Mouse (Mus musculus): ENCODE data around the gene Atg2a. TPM values are rescaled to one million over a fixed set of nuclear protein-coding genes. Genes with fewer than 3 reads are reported as not detected.
A peak's percentile ranks its signal among the peaks of the same experiment; 100 is the strongest.

The Atg2a gene
- polyA plus RNA-seq, 1 experiment from 2014 or later, result 10.3 TPM

GRCm38 (mm10) chr19:6278439-6279073 is 37.1 kb downstream of the Atg2a start:
- Histone ChIP-seq H3K4me3 (ENCODE audit: low read length) (peak overlapping the region; percentile 84), H3K27me3 (ENCODE audit: control insufficient read depth, insufficient read depth, low read depth, low read length) (no peaks in the 10 kb centered on the region), H3K9ac (ENCODE audit: low read length) (peak overlapping the region; percentile 77), H3K36me3 (ENCODE audit: control insufficient read depth, insufficient read depth, low read length) (peaks cover 21% of the 10 kb centered on the region), H3K9me3 (ENCODE audit: control insufficient read depth, low read length) (no peaks in the 10 kb centered on the region), H3K27ac (ENCODE audit: low read length) (peak overlapping the region; percentile 97), H3K4me2 (ENCODE audit: low read depth, low read length) (peak overlapping the region; percentile 98), H3K4me1 (replicated peaks; ENCODE audit: control insufficient read depth, insufficient read depth, low read length) (peaks cover 30% of the 10 kb centered on the region)
- ATAC-seq (ENCODE audit: low read depth), result no peak
- 18% methylated on average over 6 of the region's 6 CpGs for WGBS

DNA sequence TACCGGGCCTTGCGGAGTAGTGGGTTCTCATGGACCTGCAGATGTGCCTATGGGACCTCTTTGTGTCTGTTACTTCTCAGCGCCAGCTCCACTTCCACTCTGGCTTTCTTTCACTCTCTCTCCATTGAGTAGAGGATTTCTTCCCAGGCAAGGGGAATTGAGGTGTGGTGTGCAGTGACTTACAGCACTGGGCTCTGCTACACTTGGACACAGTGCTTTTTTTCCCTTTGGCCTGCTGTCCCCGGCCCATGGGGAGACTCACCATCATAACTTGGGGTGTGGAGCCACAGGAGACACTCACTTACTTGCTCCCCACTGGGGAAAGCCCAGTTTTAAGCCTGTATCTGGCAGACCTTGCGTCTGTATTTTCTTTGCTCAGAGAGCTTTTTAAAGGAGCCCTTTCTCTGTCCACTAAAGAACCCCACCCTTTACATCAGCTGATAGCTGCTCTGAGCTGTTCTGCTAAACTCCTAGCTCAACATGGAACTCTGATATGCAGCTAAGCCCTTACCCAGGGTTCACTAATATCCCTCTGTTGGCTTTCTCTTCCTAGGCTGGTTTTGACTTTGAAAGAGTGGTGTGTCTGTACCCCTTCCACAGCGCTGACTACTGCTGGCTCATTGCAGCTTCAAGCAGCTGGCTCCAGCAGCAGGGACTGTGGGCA is 38.1 kb downstream of the Atg2a start:
- Histone ChIP-seq H3K4me1 (replicated peaks; ENCODE audit: control insufficient read depth, insufficient read depth, low read length) (peaks cover 31% of the 10 kb centered on the region), H3K27ac (ENCODE audit: low read length) (peak overlapping the region; percentile 23; the same call in 1 of the 2 replicates), H3K9me3 (ENCODE audit: control insufficient read depth, low read length) (no peaks in the 10 kb centered on the region), H3K4me2 (ENCODE audit: low read depth, low read length) (peak overlapping the region; percentile 98), H3K4me3 (ENCODE audit: low read length) (peak overlapping the region; percentile 84; the same call in 1 of the 2 replicates), H3K27me3 (ENCODE audit: control insufficient read depth, insufficient read depth, low read depth, low read length) (no peaks in the 10 kb centered on the region), H3K36me3 (ENCODE audit: control insufficient read depth, insufficient read depth, low read length) (peaks cover 21% of the 10 kb centered on the region), H3K9ac (ENCODE audit: low read length) (peak overlapping the region; percentile 34)
- no peak for ATAC-seq (ENCODE audit: low read depth)
- 87% methylated on average over 6 of the region's 6 CpGs for WGBS

DNA sequence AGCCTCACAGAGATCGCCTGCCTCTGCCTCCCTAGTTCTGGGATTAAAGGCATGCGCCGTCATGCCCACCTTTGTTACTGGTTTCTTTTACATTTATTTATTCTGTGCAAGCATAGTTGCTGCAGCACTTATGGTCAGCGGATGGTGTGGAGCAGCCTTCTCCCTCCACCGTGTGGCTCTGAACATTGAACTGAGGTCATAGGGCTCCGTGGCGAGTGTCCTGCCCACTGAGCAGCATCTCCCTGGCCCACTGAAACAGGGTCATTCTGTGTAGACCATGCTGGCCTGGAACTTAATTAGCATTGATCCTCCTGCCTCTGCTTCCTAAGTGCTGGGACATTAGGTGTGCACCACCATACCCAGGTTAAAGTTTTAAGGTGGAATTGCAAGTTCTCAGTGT is 39.1 kb downstream of the Atg2a start:
- no peak overlapping the region for H3K9ac ChIP-seq (ENCODE audit: low read length)
- no peak for ATAC-seq (ENCODE audit: low read depth)
- H3K4me3 ChIP-seq (ENCODE audit: low read length), result no peak overlapping the region
- H3K4me1 ChIP-seq (replicated peaks; ENCODE audit: control insufficient read depth, insufficient read depth, low read length), result peaks cover 32% of the 10 kb centered on the region
- peaks cover 21% of the 10 kb centered on the region for H3K36me3 ChIP-seq (ENCODE audit: control insufficient read depth, insufficient read depth, low read length)
- H3K27me3 ChIP-seq (ENCODE audit: control insufficient read depth, insufficient read depth, low read depth, low read length), result no peaks in the 10 kb centered on the region
- no peak overlapping the region for H3K27ac ChIP-seq (ENCODE audit: low read length)
- H3K4me2 ChIP-seq (ENCODE audit: low read depth, low read length), result no peak overlapping the region
- H3K9me3 ChIP-seq (ENCODE audit: control insufficient read depth, low read length), result no peaks in the 10 kb centered on the region
- WGBS, result 83% methylated on average over 7 of the region's 7 CpGs

DNA sequence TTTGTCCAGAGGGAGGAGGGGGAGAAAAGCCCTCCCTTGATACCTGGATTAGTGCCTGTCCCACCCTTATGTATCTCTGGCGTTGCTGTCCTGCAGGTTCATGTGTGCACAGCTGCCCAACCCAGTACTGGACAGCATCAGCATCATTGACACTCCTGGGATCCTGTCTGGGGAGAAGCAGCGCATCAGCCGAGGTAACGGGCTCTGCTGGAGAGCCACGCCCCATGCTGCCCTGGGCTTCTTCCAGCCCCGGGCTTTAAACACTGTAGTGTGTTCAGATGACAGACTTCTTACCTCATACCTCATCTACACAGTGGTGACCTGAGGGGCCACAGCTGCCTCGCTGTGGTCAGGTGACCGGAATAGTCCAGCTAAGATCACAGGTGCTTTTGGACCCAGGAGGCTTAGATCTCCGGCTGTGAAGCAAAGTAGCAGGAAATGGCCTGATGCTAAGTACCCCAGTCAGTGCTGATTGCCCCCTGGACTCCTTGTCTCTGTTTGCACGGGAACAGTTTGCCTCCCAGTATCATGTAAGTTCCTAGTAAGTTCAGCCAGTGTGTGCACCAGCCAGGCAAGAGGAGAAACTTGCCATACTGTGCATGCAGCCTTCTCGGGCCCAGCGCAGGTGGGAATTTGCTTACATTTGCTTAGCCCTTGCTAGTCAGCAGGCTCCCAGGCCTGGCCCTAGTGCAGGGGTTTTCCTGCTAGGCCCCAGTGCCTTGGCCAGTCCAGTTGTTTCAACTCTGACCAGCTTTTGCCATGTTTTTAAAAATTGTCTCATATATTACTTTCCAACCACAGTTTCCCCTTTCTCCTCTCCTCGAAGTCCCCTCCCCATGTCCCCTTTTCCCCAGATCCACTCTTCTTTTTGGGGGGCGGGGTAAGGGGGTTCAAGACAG is 39.9 kb downstream of the Atg2a start:
- H3K4me2 ChIP-seq (ENCODE audit: low read depth, low read length), result no peak overlapping the region
- no peak for ATAC-seq (ENCODE audit: low read depth)
- no peak overlapping the region for H3K9ac ChIP-seq (ENCODE audit: low read length)
- H3K4me1 ChIP-seq (replicated peaks; ENCODE audit: control insufficient read depth, insufficient read depth, low read length), result peaks cover 33% of the 10 kb centered on the region
- WGBS, result 72% methylated on average over 14 of the region's 14 CpGs
- no peak overlapping the region for H3K4me3 ChIP-seq (ENCODE audit: low read length)
- no peaks in the 10 kb centered on the region for H3K27me3 ChIP-seq (ENCODE audit: control insufficient read depth, insufficient read depth, low read depth, low read length)
- no peaks in the 10 kb centered on the region for H3K9me3 ChIP-seq (ENCODE audit: control insufficient read depth, low read length)
- peaks cover 21% of the 10 kb centered on the region for H3K36me3 ChIP-seq (ENCODE audit: control insufficient read depth, insufficient read depth, low read length)
- H3K27ac ChIP-seq (ENCODE audit: low read length), result no peak overlapping the region

- no peak overlapping the region for H3K27ac ChIP-seq (ENCODE audit: low read length)
- H3K9me3 ChIP-seq (ENCODE audit: control insufficient read depth, low read length), result no peaks in the 10 kb centered on the region
- no peaks in the 10 kb centered on the region for H3K27me3 ChIP-seq (ENCODE audit: control insufficient read depth, insufficient read depth, low read depth, low read length)
- H3K4me2 ChIP-seq (ENCODE audit: low read depth, low read length), result no peak overlapping the region
- ATAC-seq (ENCODE audit: low read depth), result no peak
- H3K4me3 ChIP-seq (ENCODE audit: low read length), result no peak overlapping the region
- 71% methylated on average over 5 of the region's 5 CpGs for WGBS
- peak overlapping the region; percentile 4; the same call in 1 of the 2 replicates for H3K9ac ChIP-seq (ENCODE audit: low read length)
- H3K36me3 ChIP-seq (ENCODE audit: control insufficient read depth, insufficient read depth, low read length), result peaks cover 21% of the 10 kb centered on the region
- peaks cover 37% of the 10 kb centered on the region for H3K4me1 ChIP-seq (replicated peaks; ENCODE audit: control insufficient read depth, insufficient read depth, low read length)
These were observed 41.5 kb downstream of the Atg2a start for GRCm38 (mm10) chr19:6283001-6283400.

GRCm38 (mm10) chr19:6284502-6284901 is 43.0 kb downstream of the Atg2a start:
- Histone ChIP-seq H3K36me3 (ENCODE audit: control insufficient read depth, insufficient read depth, low read length) (peaks cover 21% of the 10 kb centered on the region), H3K4me1 (replicated peaks; ENCODE audit: control insufficient read depth, insufficient read depth, low read length) (peaks cover 24% of the 10 kb centered on the region), H3K4me3 (ENCODE audit: low read length) (no peak overlapping the region), H3K4me2 (ENCODE audit: low read depth, low read length) (no peak overlapping the region), H3K27ac (ENCODE audit: low read length) (no peak overlapping the region), H3K9me3 (ENCODE audit: control insufficient read depth, low read length) (no peaks in the 10 kb centered on the region), H3K27me3 (ENCODE audit: control insufficient read depth, insufficient read depth, low read depth, low read length) (no peaks in the 10 kb centered on the region), H3K9ac (ENCODE audit: low read length) (no peak overlapping the region)
- no peak for ATAC-seq (ENCODE audit: low read depth)
- WGBS, result 72% methylated on average over 12 of the region's 12 CpGs

DNA sequence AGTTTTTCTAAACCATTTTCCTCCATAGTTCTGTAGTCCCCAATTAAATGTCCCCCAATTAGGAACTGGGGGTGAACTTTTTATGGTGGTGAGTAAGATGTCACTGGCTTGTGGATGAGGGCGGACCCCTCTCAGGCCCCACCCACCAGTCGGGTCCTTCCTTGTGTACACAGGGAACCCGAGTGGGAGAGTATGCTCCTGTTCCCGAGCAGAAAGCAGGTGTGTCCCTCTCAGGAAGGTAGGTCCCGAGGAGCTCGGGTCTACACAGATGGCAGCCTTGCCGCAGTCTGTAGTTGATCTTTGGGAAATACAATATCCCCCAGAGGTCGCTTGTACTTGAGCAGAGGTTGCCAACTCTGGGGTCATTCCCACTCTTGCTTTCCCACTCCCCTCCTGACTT is 43.8 kb downstream of the Atg2a start:
- no peaks in the 10 kb centered on the region for H3K27me3 ChIP-seq (ENCODE audit: control insufficient read depth, insufficient read depth, low read depth, low read length)
- ATAC-seq (ENCODE audit: low read depth), result no peak
- H3K4me3 ChIP-seq (ENCODE audit: low read length), result no peak overlapping the region
- no peaks in the 10 kb centered on the region for H3K9me3 ChIP-seq (ENCODE audit: control insufficient read depth, low read length)
- peak overlapping the region; percentile 64 for H3K27ac ChIP-seq (ENCODE audit: low read length)
- H3K4me1 ChIP-seq (replicated peaks; ENCODE audit: control insufficient read depth, insufficient read depth, low read length), result peaks cover 17% of the 10 kb centered on the region
- H3K36me3 ChIP-seq (ENCODE audit: control insufficient read depth, insufficient read depth, low read length), result peaks cover 18% of the 10 kb centered on the region
- WGBS, result 51% methylated on average over 8 of the region's 8 CpGs
- H3K9ac ChIP-seq (ENCODE audit: low read length), result no peak overlapping the region
- H3K4me2 ChIP-seq (ENCODE audit: low read depth, low read length), result no peak overlapping the region

DNA sequence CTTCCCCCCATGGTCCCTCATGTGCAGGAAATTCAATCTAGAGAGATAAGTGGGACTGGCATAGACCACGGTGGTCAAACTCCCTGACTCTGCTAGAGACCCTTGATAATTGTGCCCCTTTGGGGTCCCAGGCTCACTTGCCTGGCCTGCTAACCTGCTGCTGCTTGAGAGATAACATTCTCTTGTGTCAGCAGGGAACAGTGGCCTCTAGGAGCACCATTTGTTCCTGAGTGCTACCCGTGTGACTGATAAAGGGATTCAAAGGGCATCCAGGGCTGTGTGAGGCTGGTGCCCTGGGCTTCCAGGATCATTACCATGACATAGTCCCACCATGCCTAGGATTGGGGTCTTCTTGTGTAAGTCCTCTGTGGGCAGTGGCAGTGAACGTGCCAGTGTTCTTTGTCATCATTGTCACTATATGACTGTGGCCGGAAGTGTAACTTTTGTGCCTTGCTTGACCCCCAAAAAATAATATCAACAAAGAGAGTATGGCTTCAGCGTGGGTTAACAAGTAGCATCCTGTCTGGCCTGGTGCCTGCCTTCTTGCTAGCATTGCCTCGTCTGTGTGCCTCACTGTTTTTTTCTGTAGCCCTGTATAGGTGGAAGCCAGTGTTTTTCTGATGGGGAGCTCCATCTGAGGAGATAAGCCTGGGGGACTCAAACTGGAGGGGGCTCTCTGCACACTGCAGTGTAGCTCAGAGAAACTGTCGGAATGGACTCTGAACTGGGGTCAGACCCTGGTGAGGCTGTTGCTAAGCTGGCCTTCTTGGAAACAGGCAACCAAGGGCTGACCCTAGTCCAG is 44.4 kb downstream of the Atg2a start:
- H3K4me3 ChIP-seq (ENCODE audit: low read length), result no peak overlapping the region
- peaks cover 17% of the 10 kb centered on the region for H3K4me1 ChIP-seq (replicated peaks; ENCODE audit: control insufficient read depth, insufficient read depth, low read length)
- peaks cover 18% of the 10 kb centered on the region for H3K36me3 ChIP-seq (ENCODE audit: control insufficient read depth, insufficient read depth, low read length)
- no peak overlapping the region for H3K9ac ChIP-seq (ENCODE audit: low read length)
- peak overlapping the region; percentile 72 for H3K27ac ChIP-seq (ENCODE audit: low read length)
- ATAC-seq (ENCODE audit: low read depth), result peak; percentile 60
- H3K4me2 ChIP-seq (ENCODE audit: low read depth, low read length), result peak overlapping the region; percentile 17; the same call in 1 of the 2 replicates
- H3K27me3 ChIP-seq (ENCODE audit: control insufficient read depth, insufficient read depth, low read depth, low read length), result no peaks in the 10 kb centered on the region
- no peaks in the 10 kb centered on the region for H3K9me3 ChIP-seq (ENCODE audit: control insufficient read depth, low read length)
- WGBS, result 42% methylated on average over 7 of the region's 7 CpGs

Measured in lung, embryonic 16.5 days (tissue).